Mouse (Mus musculus): ENCODE measurements around the gene Bpnt1. TPM values are rescaled to one million over a fixed set of nuclear protein-coding genes. Genes with fewer than 3 reads are reported as not detected.

The Bpnt1 gene
- 34.1 and 58.0 TPM in 2 replicates for polyA plus RNA-seq (2012; rRNA removed)

DNA sequence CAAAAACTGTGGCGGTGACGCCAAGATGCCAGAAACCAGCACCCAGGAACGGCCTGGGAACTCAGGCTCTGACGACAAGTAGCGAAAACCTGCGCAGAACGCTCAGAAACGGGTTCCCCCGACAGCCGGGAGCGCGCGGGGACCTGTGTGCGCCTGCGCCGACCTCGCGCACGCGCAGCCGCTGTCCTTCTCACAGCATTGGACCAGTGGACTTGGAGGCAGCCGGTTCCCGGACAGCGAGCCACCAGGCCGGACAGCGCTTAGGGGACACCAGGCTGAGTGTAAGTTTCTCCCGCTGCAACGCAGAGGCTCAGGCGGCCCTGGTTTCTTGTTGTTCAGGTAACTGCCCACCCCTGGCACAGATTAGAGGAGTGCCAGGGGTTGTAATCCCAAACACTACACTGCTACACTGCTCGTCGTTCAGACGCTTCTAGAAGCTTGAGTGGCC lies at the start of gene Bpnt1:
Gene Bpnt1, plus strand, starts transcription at position 167 of the 448 bp plus-strand sequence.

GRCm38 (mm10) chr1:185328721-185329610 lies 3.0 kb upstream of the Bpnt1 start, which contains the start of gene Iars2:
Gene Iars2 (minus strand): TSS chr1:185329396.

GRCm38 (mm10) chr1:185362677-185363520 lies 30.9 kb downstream of the Bpnt1 start, which contains the start of gene Eprs:
Gene Eprs (plus strand): TSS chr1:185363044.

Other genes starting within 250 kb of the Bpnt1 start
- gene Rab3gap2, start 128.0 kb upstream of the Bpnt1 start, polyA plus RNA-seq (2012; rRNA removed), result 29.1 and 30.5 TPM in 2 replicates
- gene Iars2, start 2.8 kb upstream of the Bpnt1 start, polyA plus RNA-seq (2012; rRNA removed), result 20.0 and 25.1 TPM in 2 replicates
- 57.7 and 75.7 TPM in 2 replicates for gene Eprs, start 30.9 kb downstream of the Bpnt1 start, polyA plus RNA-seq (2012; rRNA removed)
- gene Slc30a10, start 122.7 kb downstream of the Bpnt1 start, polyA plus RNA-seq (2012; rRNA removed), result 5.3 TPM in 2 replicates

All from central nervous system, embryonic 11.5 days (tissue).